Mouse (Mus musculus) heart, adult 11 months (tissue): ENCODE results near the gene Gsto2.

Source experiments
- DNase-seq: peaks from one replicate; pipeline ENCODE4 v3.0.0; 2022

Gsto2 gene

GRCm38 (mm10) chr19:47865353-47865947 is at the start of gene Gsto2:
Gene Gsto2, plus strand, starts transcription at chr19:47865534.
- DNase-seq, result peak; percentile 100

GRCm38 (mm10) chr19:47817692-47818091 is 47.6 kb upstream of the Gsto2 start:
- peak; percentile 65 for DNase-seq

- DNase-seq, result peak; percentile 89
Measured at GRCm38 (mm10) chr19:47820832-47821493, 44.4 kb upstream of the Gsto2 start.

DNA sequence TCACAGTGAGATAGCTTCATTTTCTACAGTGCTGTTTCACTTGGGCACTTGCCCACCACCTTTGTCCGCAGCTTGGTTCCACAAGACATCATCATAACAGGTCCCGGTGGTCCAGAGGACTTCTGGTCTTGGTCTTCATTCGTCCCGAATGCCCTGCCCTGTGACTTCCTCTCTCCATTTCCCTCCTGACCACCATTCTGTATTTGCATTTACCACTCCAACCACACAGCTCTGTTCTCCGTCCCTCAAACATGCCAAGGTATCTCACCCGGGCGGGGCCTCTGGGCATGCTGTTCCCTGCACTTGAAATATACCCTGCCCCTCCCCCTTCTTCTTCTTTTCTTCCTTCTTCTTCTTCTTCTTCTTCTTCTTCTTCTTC is 43.9 kb upstream of the Gsto2 start:
- DNase-seq, result peak; percentile 78

DNA sequence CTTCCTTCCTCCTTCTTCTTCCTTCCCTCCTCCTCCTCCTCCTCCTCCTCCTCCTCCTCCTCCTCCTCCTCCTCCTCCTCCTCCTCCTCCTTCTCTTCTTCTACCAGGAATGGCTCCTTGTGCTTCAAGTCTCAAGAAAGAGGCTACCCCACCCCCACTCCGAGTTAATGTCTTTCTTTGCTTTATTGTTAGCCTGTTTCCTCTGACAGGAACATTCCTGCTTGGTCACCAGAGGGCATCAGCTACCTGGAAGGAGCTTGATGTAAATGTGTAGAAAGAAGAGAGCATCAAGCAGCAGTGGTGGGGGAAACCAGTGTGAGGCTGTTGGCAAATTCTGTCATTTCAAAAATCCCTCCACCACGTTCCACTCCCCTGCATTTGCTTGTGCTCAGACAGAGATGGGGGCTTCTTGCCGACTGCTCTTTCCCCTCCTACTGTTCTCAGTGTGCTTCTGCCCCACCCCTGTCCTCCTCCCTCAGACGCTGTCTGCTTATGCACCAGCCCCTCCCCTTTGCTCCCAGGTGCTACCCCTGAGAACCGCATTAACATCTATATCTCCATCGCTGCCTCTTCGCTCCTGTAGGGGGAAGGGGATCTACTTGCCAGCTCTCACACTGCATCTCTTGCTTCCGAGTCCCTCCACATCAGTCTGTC is 43.1 kb upstream of the Gsto2 start:
- DNase-seq, result peak; percentile 84

- DNase-seq, result peak; percentile 80
Measured at GRCm38 (mm10) chr19:47824026-47824425, 41.3 kb upstream of the Gsto2 start.

- DNase-seq, result peak; percentile 74
Measured at GRCm38 (mm10) chr19:47829913-47830450, 35.4 kb upstream of the Gsto2 start.

- peak; percentile 74 for DNase-seq
Measured at GRCm38 (mm10) chr19:47831111-47831510, 34.2 kb upstream of the Gsto2 start.

GRCm38 (mm10) chr19:47832316-47832715 is 33.0 kb upstream of the Gsto2 start:
- DNase-seq, result peak; percentile 79

DNA sequence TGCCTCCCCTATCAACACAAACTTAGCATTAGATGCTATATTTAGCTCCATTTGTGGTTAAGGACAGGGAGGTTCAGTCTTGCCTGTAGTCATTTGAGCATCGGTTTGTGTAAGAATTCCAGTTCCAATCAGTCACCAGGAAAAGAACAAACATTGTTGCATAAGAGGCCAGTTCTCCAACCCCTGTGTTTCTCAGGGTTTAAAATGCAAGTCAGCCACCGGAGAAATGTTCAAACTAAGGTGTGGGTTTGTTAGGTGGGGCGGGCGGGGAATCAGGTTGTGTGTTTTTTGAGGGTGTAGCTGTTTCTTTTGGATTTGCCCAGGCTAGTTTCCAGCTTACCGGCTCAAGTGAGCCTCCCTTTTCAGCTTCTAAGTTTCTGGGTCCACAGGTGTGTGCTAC is 30.7 kb upstream of the Gsto2 start:
- DNase-seq, result no peak

DNA sequence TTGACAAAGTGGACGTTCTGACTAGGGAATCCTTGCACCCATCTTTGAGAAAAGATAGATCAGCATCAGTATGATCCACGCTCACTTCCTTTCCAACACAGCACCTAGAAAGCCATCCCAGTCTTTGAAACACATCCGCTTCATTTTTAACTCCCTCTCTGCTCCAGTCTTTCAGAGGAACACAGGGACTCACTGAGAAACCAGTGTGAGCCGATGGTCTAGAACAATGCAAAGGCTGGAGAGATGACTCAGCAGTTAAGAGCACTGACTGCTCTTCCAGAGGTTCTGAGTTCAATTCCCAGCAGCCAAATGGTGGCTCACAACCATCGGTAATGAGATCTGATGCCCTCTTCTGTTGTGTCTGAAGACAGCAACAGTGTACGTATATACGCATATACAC is 29.6 kb upstream of the Gsto2 start:
- peak; percentile 40 for DNase-seq

- peak; percentile 95 for DNase-seq
Measured at GRCm38 (mm10) chr19:47836701-47837526, 28.4 kb upstream of the Gsto2 start.

- DNase-seq, result no peak
Measured at GRCm38 (mm10) chr19:47837527-47837901, 27.8 kb upstream of the Gsto2 start.

DNA sequence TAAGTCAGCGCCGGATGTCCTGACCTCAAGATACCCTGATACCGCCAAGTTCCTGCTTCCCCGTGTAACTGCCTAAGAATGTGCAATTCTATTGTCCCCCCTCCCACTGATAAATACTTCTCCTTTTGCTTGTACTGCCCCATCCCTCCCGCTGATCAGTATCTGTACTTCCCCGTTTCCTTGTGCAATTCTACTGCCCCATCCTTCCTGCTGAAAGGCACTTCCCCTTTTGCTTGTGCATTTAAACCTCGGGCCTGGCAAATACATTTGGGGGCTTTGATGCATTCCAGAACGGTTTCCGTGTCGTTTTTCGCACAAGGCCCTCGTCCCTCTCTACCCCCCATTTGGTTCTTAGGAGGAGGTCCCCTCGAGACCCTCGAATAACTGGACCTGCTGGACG is 24.1 kb upstream of the Gsto2 start:
- peak; percentile 66 for DNase-seq

DNA sequence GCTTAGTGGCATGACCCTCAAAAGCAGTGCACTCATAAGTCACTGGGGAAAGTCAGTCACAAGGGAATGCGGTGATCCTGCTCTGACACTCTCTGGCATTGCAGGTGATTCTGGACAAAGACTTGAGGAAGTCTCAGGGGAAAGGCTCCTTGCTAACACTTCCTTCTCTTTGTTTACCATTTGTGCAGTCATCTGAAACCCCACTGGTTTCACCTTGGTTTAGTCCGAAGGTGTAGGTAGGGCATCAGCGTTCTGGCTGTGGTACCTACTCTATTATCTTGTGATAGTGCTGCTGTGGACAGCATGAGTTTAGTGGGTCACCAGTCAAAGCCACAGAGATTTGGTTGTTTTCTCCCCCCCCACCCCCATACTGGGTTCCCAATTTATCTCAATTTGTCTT is 15.6 kb upstream of the Gsto2 start:
- DNase-seq, result peak; percentile 64

- DNase-seq, result peak; percentile 50
Measured at GRCm38 (mm10) chr19:47852131-47852530, 13.2 kb upstream of the Gsto2 start.

- no peak for DNase-seq
Measured at GRCm38 (mm10) chr19:47853053-47853452, 12.3 kb upstream of the Gsto2 start.

- peak; percentile 93 for DNase-seq
Measured at GRCm38 (mm10) chr19:47853951-47854795, 11.2 kb upstream of the Gsto2 start.

DNA sequence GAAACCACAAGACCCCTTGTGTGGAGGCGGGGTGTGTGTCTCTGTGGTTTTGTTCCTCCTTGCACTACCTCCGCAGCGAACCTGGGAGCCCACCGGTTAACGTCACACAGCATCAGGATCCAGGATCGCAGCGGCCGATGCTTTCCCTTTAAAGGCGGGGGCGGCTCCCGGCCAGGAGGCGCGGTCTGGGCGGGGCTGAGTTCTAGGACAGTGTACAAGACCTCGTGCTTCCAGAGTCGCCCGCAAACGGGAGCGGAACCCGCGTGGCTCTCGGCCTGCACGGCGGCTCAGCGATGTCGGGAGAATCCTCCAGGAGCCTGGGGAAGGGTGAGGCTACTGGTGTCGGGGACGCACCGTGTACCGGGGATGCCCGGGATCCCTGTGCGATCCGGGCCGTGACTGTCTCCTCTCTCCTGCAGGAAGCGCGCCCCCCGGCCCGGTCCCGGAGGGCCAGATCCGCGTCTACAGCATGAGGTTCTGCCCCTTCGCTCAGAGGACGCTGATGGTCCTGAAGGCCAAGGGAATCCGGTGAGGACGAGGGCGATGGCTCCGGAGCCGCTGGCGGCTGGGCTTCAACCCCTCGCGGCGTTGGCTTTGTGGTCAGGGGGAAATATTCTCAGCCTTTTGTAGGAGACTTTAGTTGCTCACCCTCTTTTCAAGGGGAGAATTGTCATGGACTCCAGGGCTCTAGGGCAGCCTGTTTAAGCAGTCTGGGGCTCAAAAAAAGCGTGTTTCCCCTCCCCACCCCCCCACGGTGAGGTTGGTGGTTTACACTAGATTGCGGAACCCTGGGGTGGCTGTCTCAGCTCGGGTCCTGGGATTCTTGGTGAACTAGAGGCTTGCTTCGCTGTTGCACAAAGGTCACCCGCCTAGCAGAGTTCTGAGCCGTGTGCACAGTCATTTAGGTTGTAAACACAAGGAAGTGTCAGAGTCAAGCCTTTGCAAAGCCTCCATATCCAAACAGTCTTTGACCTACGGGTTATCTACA is 10.2 kb upstream of the Gsto2 start, which contains the start of gene Gsto1:
TSS of gene Gsto1 (plus strand) at position 175 of the 988 bp plus-strand sequence.
- peak; percentile 99 for DNase-seq
